Mouse (Mus musculus): Measurements from ENCODE around the gene Fars2. TPM values are rescaled to one million over a fixed set of nuclear protein-coding genes. Genes with fewer than 3 reads are reported as not detected.

Fars2 gene
- total RNA-seq, 4 experiments from 2014 or later = 30.0 to 46.5 (median 34.7) TPM

DNA sequence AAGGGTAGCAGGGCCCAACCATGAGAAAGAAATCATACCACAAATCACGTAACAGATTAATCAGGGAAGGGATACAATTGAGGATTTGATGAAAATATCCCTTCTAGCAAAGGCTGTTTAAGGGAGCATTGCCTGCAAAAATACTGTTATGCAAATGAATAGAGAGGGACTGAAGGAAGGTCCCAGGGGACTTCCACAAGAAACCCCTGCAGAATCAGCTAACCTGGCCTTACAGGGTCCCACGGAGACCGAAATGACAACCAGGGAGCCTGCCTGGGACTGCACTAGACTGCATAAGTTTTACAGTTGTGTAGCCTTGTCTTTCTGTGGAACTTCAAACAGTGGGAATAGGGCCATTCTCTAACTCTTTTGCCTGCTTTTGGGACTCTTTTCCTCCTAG, 98.8 kb downstream of the Fars2 start:
- DNase-seq (ENCODE audit: low spot score in 2 of 2) = no peak

DNA sequence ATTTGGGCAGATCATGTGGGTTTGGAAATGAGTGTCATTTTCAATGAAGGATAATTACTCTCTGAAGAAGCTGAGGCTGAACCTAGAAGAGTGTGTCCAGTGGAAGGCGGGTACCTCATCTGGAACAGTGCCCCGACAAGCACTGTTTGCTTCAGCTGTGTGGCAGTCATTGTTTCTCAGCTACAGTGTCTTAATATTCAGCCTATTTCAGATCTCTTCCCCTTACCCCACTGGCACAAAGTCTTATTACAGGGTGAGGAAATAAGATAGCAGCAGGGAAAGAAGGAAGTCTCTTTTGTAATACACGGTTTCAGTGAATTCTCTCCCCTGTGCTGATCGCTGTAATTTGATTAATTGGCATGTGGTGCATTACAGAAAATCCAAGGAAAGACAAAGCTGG, 101.1 kb downstream of the Fars2 start:
- DNase-seq (ENCODE audit: low spot score in 2 of 2) = no peak

DNA sequence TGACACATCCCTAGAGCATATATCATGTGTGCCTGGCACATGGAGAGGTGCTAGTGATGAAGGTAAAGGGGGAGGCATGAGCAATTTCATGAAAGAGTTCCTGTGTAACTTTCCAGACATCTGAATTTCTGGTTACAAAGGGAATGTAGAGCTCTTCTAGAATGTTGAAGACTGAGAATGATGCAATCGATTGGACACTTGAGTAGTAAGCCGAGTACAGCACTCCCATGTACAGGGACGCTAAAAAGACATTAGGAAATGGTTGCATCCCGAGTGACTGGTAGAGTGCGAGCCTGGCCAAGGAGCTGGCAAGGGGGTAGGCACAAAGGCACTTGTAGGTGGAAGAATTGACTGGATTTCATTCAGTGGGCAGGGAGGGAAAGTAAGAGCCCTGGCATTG, 102.3 kb downstream of the Fars2 start:
- DNase-seq (ENCODE audit: low spot score in 2 of 2) = no peak

DNA sequence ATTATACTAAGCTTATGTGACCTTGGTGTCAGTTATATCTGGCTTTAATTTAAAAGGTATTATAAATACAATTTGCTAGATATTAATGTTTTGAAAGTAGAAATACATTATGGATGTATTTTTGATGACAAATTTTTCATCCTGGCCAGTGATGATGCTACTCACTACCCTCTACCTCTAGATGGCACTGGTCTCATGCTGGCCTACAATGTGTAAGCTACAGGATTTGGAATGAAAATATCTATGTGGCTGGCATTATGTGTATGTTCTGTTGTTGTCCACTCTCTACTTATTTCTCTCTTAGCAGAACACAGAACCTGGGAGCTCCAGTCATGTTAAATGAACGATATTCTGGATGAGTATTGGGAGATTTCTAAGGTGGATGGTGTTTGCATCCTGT, 104.7 kb downstream of the Fars2 start:
- DNase-seq (ENCODE audit: low spot score in 2 of 2) = no peak

DNA sequence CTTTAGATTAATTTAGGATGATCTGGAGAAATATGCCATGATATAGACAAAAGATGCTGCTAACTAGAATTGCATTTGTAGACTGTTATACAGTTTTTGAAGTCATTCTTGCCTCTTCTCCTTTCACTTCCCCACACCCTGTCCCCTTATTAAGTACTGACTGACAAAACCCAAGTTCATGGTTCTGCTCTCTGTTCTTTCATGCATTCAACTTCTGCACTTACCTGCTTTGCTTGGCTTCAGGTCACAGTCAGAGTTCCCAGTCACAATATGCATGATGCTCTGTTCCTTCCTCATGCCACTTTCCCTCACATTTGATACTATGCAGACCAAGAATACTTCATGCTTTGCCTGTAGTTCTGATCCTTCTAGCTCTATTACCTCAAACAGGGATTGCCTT, 105.5 kb downstream of the Fars2 start:
- no peak for DNase-seq (ENCODE audit: low spot score in 2 of 2)

DNA sequence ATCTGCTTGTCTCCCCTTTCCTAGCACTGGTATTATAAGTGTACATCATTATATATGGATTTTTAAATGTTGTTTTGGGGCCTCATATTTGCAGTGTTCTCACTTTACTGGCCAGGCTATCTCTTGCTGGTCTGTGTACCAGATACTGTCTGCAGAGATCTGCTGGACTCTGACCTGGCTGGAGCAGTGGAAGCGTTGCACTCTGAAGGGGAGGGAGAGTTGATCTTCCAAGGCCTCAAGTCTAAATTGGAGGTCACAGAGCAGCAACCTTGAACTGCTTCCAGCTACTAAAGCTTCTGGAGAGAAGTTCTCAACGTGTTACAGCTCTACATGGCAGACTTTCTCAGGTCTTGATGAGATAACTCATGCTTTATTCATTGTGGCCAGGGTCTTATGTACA, 107.2 kb downstream of the Fars2 start:
- DNase-seq (ENCODE audit: low spot score in 2 of 2) = no peak

DNA sequence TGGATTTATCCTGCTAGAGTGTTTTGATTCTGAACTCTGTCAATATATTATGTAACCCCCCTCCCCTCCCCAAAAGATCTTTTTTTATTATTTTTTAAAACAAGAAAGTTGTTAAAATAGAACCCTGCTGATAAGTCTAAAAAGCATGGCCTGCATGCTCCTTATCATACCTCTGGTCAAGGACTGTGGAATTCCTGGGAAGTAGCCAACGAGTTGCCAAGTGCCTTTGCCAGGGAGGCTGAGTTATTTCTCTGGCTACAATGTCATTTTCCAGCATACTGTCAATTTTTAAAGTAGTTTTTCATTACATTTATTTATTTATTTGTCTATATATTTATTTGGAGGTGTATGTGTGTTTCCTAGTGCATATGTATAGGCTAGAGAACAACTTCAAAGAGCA, 125.0 kb downstream of the Fars2 start:
- no peak for DNase-seq (ENCODE audit: low spot score in 2 of 2)

DNA sequence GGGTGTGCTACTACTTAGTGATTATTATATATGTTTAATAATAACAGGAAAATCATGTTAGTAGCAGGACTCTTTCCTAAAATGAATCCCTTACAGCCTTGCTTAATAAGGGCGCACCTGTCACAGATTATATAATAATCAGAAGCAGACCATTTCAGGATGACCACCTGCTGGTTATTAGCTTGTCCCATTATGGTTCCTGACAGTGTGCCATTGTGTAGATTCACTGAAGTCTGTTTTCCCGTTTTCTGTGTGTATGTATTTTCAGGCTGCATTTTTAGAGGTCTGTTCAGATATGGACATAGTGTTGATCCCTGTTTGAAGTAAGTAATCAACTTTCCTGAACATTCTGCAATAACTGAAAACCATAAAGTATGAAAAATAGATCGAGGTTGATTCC, 136.7 kb downstream of the Fars2 start:
- DNase-seq (ENCODE audit: low spot score in 2 of 2) = no peak

DNA sequence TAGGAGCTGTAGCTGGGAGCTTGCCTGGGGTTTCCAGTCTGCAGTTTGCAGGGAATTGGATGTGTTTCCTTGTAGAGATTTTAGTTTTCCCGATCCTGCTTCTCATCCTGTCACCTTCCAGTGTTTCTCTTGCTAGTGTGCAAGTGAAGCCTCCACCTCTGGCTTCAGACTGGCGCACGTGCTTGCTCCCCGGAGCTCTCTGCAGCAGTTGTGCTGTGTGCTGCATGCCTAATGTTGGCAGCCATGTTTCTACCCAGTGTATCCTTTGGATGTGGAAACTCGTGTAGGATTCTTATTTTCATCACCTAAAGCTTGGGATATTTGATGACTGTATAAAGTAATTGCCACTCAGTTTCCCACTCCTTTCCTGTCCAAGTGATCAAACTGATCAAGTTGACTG, 140.0 kb downstream of the Fars2 start:
- no peak for DNase-seq (ENCODE audit: low spot score in 2 of 2)

DNA sequence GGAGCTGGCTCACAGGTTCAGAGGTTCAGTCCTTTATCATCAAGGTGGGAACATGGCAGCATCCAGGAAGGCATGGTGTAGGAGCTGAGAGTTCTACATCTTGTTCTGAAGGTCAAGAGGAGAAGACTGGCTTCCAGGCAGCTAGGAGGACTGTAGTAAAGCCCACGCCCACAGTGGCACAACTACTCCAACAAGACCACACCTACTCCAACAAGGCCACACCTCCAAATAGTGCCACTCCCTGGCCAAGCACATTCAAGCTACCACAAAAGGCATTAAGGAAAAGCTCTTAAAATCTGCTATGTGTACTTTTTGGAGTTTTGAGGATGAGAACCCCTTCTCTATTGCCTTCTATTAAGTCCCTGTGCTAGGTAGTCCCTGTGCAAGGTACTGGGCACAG, 142.5 kb downstream of the Fars2 start:
- no peak for DNase-seq (ENCODE audit: low spot score in 2 of 2)

DNA sequence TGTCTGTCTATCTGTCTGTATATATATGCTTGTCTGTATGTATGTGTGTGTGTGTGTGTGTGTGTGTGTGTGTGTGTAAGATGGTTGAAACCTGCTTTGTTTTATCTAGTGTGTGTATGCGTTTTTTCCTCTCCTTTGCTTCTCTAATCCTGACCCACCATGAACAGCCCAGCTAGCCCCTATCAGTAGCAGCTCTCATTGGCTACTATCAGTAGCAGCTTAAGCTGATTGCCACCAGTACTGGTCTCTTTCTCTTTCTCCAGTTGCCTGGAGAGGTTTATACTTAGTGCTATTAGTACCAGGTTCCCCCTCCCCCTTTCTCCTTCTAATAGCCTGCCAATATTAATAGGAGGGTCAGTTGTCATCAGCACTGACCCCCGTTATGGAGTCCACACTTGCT, 144.1 kb downstream of the Fars2 start:
- DNase-seq (ENCODE audit: low spot score in 2 of 2) = no peak

DNA sequence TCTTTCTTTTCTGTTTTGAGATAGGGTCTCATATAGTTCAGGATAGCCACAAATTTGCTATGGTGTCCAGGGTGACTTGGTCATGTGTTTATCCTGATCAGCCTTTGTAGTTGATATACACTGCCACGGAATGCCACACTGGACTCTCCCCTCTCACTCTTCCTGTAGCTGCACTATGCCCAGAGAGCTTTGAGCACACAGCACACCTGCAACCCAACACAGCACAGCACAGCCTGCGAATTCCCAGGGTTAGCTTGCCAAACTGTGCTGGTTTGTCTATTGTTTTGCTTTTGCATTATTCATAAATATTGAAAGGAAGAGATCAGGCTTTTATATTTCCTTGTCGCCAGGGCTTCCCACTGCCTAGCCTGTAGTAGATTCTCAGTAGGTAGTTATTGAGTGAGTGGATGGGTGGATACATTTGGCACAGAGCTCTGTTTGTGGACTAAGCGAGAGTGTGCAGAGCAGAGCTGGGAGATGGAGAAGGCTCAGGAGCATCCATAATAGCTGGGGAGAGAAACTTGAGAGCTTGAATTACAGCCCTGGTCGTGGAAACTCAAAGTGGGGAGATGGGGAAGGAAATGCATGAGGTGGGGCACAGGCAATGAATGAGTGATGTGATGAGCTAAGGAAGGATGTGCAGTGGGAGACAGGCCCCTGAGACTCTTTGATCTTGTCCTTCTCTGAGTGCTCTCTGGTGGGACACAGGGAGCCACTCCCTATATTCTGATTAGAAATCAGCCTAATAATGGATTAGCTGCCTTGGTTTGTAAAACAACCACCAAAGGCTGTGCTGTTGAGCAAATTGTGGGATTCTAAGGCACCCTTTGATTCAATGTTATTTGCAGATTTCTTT, 146.3 kb downstream of the Fars2 start:
- DNase-seq (ENCODE audit: low spot score in 2 of 2) = no peak

DNA sequence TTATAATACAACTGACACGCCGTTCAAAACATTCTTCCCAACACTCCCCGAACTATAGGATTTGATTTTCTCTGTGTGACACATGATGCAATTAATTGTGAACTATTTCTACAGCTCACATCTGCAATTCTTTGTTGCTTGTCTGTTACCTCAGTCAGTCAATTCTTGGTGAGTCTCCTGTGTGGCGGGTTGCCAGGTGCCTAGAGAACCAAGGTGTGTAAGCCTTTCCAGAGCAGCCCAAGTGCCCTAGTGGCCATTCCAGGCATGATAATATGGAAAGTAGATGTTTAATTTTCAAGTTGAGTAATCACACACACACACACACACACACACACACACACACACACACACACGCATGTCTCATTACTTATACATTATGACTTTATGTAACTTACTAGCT, 147.2 kb downstream of the Fars2 start:
- no peak for DNase-seq (ENCODE audit: low spot score in 2 of 2)

DNA sequence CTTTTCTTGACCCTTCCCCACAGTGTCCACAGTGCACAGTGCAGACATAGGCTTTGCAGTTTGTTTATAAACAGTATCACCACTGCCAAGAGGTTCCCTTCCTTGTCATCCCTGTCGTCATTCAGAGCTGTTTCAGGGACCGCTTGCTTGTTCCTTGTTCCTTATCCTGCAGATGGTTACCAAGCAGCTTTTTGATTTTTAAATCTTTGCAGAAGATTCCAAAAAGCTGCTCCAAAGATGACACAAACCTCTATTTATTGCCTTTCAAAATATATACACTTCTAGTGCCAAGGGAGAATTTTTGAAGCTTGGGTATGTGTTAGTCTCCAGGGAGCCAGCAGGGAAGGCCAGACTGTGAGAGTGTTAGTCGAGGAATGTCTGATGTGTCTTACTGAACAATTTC, 148.1 kb downstream of the Fars2 start:
- no peak for DNase-seq (ENCODE audit: low spot score in 2 of 2)

DNA sequence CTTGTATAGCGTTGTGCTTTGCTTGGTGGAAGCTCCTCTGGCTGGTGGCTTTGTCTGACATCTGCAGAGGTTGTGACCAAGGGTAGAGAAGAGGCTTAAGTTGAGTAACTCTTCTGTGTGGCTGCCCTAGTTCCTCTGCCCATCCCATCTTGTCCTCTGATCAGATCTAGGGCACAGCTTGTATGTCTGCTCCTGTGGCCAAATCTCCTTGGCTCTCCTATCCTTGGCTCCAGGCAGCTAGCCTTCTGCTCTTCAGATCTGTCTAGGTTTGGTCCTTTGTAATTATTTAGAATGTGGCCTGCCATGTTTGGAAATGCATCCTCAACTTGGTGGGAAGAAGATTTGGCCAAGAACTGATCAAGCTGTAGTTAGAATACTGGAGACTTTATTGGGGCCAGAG, 150.2 kb downstream of the Fars2 start:
- no peak for DNase-seq (ENCODE audit: low spot score in 2 of 2)

DNA sequence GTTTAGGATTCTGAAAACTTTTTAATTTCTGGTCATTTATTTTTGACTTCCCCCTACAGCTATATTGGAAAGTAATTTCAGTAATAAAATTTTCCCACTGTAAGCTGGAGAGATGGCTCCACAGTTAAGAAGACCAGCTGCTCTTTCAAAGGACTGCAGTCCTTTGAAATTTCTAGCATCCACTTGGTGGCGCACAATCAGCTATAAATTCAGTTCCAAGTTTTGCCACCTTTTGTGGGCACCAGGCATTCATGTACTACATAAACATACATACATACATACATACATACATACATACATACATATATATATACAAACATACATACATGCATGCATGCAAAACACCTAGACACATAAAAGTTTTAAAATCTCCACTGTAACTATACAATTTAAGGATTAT, 153.7 kb downstream of the Fars2 start:
- DNase-seq (ENCODE audit: low spot score in 2 of 2) = no peak

DNA sequence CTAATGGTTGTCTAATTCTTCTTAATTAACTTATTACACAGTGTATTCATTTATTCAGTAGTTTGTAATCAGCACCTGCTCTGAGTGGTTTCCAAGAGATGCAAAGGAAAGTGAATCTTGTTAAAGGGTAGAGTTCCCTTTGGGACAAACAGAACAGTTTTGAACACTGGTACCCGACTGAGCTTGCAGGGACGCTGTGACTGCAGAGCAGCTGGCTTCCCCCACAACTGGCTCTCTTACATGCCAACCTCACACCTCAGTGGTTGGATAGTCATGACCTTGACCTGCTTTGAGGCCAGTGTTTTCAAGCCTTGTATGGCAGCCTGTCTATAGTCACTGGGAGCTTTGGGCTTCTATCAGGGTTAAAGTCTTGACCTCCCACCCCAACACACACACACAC, 156.3 kb downstream of the Fars2 start:
- DNase-seq (ENCODE audit: low spot score in 2 of 2) = no peak

DNA sequence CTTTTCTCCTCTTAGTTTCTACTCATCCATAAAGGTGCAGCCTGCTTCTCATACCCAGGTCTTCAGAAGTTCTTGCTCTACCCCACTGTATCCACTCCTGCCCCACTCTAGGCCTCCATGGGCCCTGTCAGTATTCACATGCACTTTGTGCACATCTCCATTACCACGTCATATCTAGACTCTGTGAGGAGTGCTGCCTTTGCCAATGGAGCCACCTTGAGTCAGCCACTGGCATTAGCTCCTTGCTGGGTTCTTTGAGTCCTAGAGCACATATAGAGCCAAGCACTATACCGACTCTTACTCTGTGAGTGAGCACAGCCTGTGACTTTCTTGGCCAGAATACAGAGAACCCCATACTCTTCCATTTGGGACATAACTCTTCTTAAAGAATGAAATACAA, 159.0 kb downstream of the Fars2 start:
- DNase-seq (ENCODE audit: low spot score in 2 of 2) = no peak

DNA sequence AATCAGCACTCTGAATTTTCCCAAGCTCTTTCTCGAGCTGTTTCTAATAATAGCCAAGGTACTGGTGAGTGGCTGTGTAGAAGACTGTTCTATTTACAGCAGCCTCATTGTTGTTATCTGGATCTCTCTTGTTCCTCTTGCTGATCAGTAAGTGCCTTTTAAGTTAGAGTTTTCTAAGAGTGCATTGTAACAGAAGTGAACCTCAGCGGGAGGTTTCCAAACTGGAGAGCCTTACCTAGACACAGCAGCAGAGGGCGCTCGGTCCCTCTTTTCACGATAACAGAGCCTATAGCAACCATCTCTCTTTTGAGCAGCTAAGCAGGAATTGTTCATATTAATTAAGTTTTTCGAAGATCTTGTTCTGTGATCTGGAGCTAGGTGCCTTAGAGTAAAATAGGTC, 164.8 kb downstream of the Fars2 start:
- no peak for DNase-seq (ENCODE audit: low spot score in 2 of 2)

DNA sequence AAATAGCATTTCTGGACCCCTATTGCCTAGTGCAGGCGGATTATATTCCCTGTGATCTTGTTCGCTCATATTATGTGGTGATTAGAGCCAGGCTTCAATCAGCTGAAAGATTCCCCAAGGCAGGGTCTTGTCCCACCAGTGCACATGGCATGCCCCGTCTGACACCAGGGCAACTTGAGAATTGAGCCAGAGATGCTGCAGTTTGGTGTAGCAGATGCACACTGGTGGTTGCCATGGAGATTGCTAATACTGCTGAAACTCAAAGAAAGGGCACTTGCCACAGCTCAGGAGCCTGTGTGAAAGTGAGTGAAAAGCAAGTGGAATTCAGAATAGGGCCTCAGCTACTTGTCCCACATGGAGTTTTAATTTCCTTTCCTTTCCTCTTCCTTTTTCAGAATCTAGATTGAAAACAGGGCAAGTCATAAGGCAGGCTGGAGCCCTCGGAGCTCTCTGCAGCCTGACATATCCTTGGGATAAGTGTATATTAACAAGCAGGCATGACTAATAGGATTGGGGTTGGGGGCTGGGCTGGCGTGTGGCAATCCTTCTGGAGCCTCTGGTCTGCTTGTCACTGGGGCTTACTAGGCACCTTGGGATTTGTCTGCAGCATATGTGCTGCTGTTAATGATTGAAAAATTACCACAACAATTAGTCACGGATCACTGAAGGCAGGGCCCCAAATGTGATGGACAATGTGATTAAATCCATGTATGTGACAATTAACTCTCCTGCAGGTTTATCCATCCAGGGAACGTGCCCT, 165.8 kb downstream of the Fars2 start:
- no peak for DNase-seq (ENCODE audit: low spot score in 2 of 2)

DNA sequence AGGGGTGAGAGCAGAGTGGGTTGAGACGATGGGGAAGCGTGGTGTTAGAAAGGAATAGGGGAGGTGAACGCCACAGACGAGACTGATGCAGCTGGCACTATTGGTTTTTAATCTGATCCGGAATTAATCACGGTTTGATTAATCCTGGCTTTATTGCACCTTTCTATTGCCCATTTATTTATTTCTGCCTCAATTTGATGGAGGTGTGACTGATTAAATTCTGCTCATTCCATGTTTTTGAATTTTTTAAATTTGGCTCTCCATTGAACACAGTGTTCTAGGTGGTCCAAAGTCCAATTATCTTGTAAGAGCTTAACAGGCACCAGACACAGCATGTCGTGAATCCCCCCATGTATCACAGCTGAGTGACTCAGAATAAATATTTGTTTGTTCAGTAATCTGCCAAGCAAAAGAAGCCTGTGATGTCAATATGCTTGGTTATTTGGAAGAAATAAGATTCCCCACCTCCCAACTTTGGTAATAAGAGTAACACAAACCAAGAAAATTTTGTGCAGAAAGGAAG, 166.4 kb downstream of the Fars2 start:
- DNase-seq (ENCODE audit: low spot score in 2 of 2) = no peak

DNA sequence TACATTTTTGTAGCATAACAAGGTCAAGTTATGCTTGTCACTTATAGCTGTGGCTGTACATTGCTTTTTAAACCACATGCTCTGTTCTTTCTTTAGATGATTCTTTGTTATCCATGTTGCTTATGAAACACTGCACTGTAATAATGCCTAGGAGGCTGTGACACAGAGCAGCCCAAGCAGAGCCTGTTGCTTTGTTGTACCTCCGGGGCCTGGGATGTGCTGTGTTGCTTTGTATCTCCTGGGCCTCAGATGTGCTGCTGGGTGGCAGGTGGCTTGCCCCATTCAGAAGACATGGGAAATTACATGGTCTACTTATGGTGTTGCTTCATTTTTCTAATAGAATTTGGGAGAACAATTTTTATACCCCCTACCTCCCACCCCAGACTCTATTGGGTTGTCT, 166.9 kb downstream of the Fars2 start:
- no peak for DNase-seq (ENCODE audit: low spot score in 2 of 2)

DNA sequence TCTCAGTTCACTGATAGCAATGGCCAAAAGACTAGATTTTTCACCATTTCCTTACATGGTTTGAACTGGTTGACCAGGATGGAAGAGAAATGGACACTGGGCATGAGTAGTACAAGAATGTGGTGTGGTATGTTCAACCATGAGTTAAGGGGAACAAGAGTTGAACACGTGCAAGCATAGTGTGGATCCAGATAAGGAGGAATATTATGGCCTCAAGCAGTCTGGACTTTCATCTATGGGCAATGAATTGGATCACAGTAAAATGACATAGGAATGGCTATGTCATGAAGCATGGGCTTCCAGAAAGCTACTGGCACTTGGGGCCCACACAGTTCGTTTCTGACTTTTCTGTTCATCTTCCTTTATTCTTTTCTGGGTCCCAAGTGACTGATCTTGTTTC, 168.0 kb downstream of the Fars2 start:
- no peak for DNase-seq (ENCODE audit: low spot score in 2 of 2)

Data from gastrocnemius, adult 8-10 months (tissue).